Mouse (Mus musculus): ENCODE measurements around the gene 4930572O03Rik.
"Not testable (repeated sequence)": the region's sequence is repeated elsewhere in the genome, so short reads cannot be mapped to it uniquely, and the experiment has no call there.

The 4930572O03Rik gene

GRCm38 (mm10) chr5:15618764-15619163, 38.1 kb downstream of the 4930572O03Rik start, which contains the start of gene Speer4d:
TSS of gene Speer4d (plus strand) at chr5:15619064.
- not testable (repeated sequence) for DNase-seq (ENCODE audit: low spot score)

GRCm38 (mm10) chr5:15616195-15616594, 40.7 kb downstream of the 4930572O03Rik start:
- DNase-seq (ENCODE audit: low spot score), result not testable (repeated sequence)

GRCm38 (mm10) chr5:15610695-15611094, 46.2 kb downstream of the 4930572O03Rik start:
- not testable (repeated sequence) for DNase-seq (ENCODE audit: low spot score)

- DNase-seq (ENCODE audit: low spot score), result peak; percentile 14
Measured at GRCm38 (mm10) chr5:15606677-15607076, 50.2 kb downstream of the 4930572O03Rik start.

- DNase-seq (ENCODE audit: low spot score), result not testable (repeated sequence)
Measured at GRCm38 (mm10) chr5:15603585-15603984, 53.3 kb downstream of the 4930572O03Rik start.

GRCm38 (mm10) chr5:15603008-15603407, 53.9 kb downstream of the 4930572O03Rik start:
- not testable (repeated sequence) for DNase-seq (ENCODE audit: low spot score)

- DNase-seq (ENCODE audit: low spot score), result not testable (repeated sequence)
Measured at GRCm38 (mm10) chr5:15602424-15602947, 54.4 kb downstream of the 4930572O03Rik start.
